Mouse (Mus musculus) liver, postnatal 0 days (tissue): ENCODE measurements at regions not wholly inside any gene's neighbourhood (a gene's known extent, or its start where the extent isn't known, plus 50 kb on each side); places are given as distances from the start of the nearest gene placed in this dataset.

Experiments
- CTCF ChIP-seq: sonication (generic); IDR thresholded peaks from 2 replicates; pipeline ENCODE4 v1.5.1; 2016; ENCODE audit warnings: antibody characterized with exemption, low read depth
- EP300 ChIP-seq: IDR thresholded peaks from 2 replicates; pipeline ENCODE4 v1.6.1; 2016; ENCODE audit warnings: antibody characterized with exemption, low read depth, mild to moderate bottlenecking

GRCm38 (mm10) chr12:77928729-77929128 is 265.3 kb upstream of the Gm6657 start:
- TF ChIP-seq CTCF (no peak), EP300 (no peak)
